Mouse (Mus musculus): Measurements from ENCODE around the gene B830017H08Rik. TPM values are rescaled to one million over a fixed set of nuclear protein-coding genes. Genes with fewer than 3 reads are reported as not detected.

Gene B830017H08Rik
- polyA plus RNA-seq, 1 experiment from 2014 or later = 0.36 TPM

- DNase-seq (ENCODE audit: low spot score) = no peak
- Histone ChIP-seq H3K9ac (ENCODE audit: low read length) (no peak overlapping the region), H3K27ac (ENCODE audit: low read depth, low read length) (no peak overlapping the region), H3K27me3 (ENCODE audit: control insufficient read depth, insufficient read depth, low read length) (no peaks in the 10 kb centered on the region), H3K4me2 (ENCODE audit: low read depth) (no peak overlapping the region), H3K36me3 (ENCODE audit: control insufficient read depth, insufficient read depth, low read length) (peaks cover 12% of the 10 kb centered on the region), H3K4me3 (ENCODE audit: low read depth, low read length) (no peak overlapping the region), H3K9me3 (ENCODE audit: control insufficient read depth, low read length) (no peaks in the 10 kb centered on the region), H3K4me1 (ENCODE audit: control insufficient read depth, insufficient read depth, low read length) (no peaks in the 10 kb centered on the region)
- 93% methylated on average over 5 of the region's 5 CpGs for WGBS
- no peak for ATAC-seq (ENCODE audit: insufficient read depth, low FRiP score, low TSS enrichment)
These were observed 18.4 kb downstream of the B830017H08Rik start for GRCm38 (mm10) chr16:17851331-17851730.

GRCm38 (mm10) chr16:17851860-17852259 is 18.9 kb downstream of the B830017H08Rik start:
- H3K4me1 ChIP-seq (ENCODE audit: control insufficient read depth, insufficient read depth, low read length) = no peaks in the 10 kb centered on the region
- DNase-seq (ENCODE audit: low spot score) (no peak), ATAC-seq (ENCODE audit: insufficient read depth, low FRiP score, low TSS enrichment) (no peak)
- no peak overlapping the region for H3K27ac ChIP-seq (ENCODE audit: low read depth, low read length)
- no peak overlapping the region for H3K4me3 ChIP-seq (ENCODE audit: low read depth, low read length)
- 93% methylated on average over 1 of the region's 1 CpGs for WGBS
- H3K4me2 ChIP-seq (ENCODE audit: low read depth) = no peak overlapping the region
- H3K27me3 ChIP-seq (ENCODE audit: control insufficient read depth, insufficient read depth, low read length) = no peaks in the 10 kb centered on the region
- H3K9me3 ChIP-seq (ENCODE audit: control insufficient read depth, low read length) = no peaks in the 10 kb centered on the region
- no peak overlapping the region for H3K9ac ChIP-seq (ENCODE audit: low read length)
- peaks cover 16% of the 10 kb centered on the region for H3K36me3 ChIP-seq (ENCODE audit: control insufficient read depth, insufficient read depth, low read length)

- Histone ChIP-seq H3K9ac (ENCODE audit: low read length) (no peak overlapping the region), H3K9me3 (ENCODE audit: control insufficient read depth, low read length) (no peaks in the 10 kb centered on the region), H3K27me3 (ENCODE audit: control insufficient read depth, insufficient read depth, low read length) (no peaks in the 10 kb centered on the region), H3K4me2 (ENCODE audit: low read depth) (no peak overlapping the region), H3K4me1 (ENCODE audit: control insufficient read depth, insufficient read depth, low read length) (no peaks in the 10 kb centered on the region), H3K4me3 (ENCODE audit: low read depth, low read length) (no peak overlapping the region), H3K36me3 (ENCODE audit: control insufficient read depth, insufficient read depth, low read length) (peaks cover 28% of the 10 kb centered on the region), H3K27ac (ENCODE audit: low read depth, low read length) (no peak overlapping the region)
- WGBS = 90% methylated on average over 2 of the region's 2 CpGs
- no peak for ATAC-seq (ENCODE audit: insufficient read depth, low FRiP score, low TSS enrichment)
- DNase-seq (ENCODE audit: low spot score) = no peak
These were observed 20.3 kb downstream of the B830017H08Rik start for GRCm38 (mm10) chr16:17853263-17853662.

- no peaks in the 10 kb centered on the region for H3K27me3 ChIP-seq (ENCODE audit: control insufficient read depth, insufficient read depth, low read length)
- no peaks in the 10 kb centered on the region for H3K4me1 ChIP-seq (ENCODE audit: control insufficient read depth, insufficient read depth, low read length)
- DNase-seq (ENCODE audit: low spot score) = no peak
- 93% methylated on average over 7 of the region's 7 CpGs for WGBS
- H3K9ac ChIP-seq (ENCODE audit: low read length) = no peak overlapping the region
- no peak overlapping the region for H3K4me3 ChIP-seq (ENCODE audit: low read depth, low read length)
- H3K9me3 ChIP-seq (ENCODE audit: control insufficient read depth, low read length) = no peaks in the 10 kb centered on the region
- H3K36me3 ChIP-seq (ENCODE audit: control insufficient read depth, insufficient read depth, low read length) = peaks cover 32% of the 10 kb centered on the region
- ATAC-seq (ENCODE audit: insufficient read depth, low FRiP score, low TSS enrichment) = no peak
- no peak overlapping the region for H3K27ac ChIP-seq (ENCODE audit: low read depth, low read length)
- no peak overlapping the region for H3K4me2 ChIP-seq (ENCODE audit: low read depth)
These were observed 24.2 kb downstream of the B830017H08Rik start for GRCm38 (mm10) chr16:17857157-17857556.

- DNase-seq (ENCODE audit: low spot score) (no peak), ATAC-seq (ENCODE audit: insufficient read depth, low FRiP score, low TSS enrichment) (no peak)
- Histone ChIP-seq H3K36me3 (ENCODE audit: control insufficient read depth, insufficient read depth, low read length) (peaks cover 32% of the 10 kb centered on the region), H3K4me3 (ENCODE audit: low read depth, low read length) (no peak overlapping the region), H3K27ac (ENCODE audit: low read depth, low read length) (no peak overlapping the region), H3K27me3 (ENCODE audit: control insufficient read depth, insufficient read depth, low read length) (no peaks in the 10 kb centered on the region), H3K9ac (ENCODE audit: low read length) (no peak overlapping the region), H3K4me1 (ENCODE audit: control insufficient read depth, insufficient read depth, low read length) (no peaks in the 10 kb centered on the region), H3K9me3 (ENCODE audit: control insufficient read depth, low read length) (no peaks in the 10 kb centered on the region), H3K4me2 (ENCODE audit: low read depth) (no peak overlapping the region)
These were observed 25.7 kb downstream of the B830017H08Rik start for GRCm38 (mm10) chr16:17858592-17858991.

GRCm38 (mm10) chr16:17865293-17865692 is 32.4 kb downstream of the B830017H08Rik start:
- H3K36me3 ChIP-seq (ENCODE audit: control insufficient read depth, insufficient read depth, low read length) = 0 out of 2 replicates have a peak, but pooled peaks cover 5% of the 10 kb centered on the region
- WGBS = 96% methylated on average over 2 of the region's 2 CpGs
- H3K9ac ChIP-seq (ENCODE audit: low read length) = no peak overlapping the region
- no peaks in the 10 kb centered on the region for H3K27me3 ChIP-seq (ENCODE audit: control insufficient read depth, insufficient read depth, low read length)
- no peak overlapping the region for H3K27ac ChIP-seq (ENCODE audit: low read depth, low read length)
- DNase-seq (ENCODE audit: low spot score) = no peak
- H3K4me2 ChIP-seq (ENCODE audit: low read depth) = no peak overlapping the region
- no peak overlapping the region for H3K4me3 ChIP-seq (ENCODE audit: low read depth, low read length)
- H3K4me1 ChIP-seq (ENCODE audit: control insufficient read depth, insufficient read depth, low read length) = no peaks in the 10 kb centered on the region
- H3K9me3 ChIP-seq (ENCODE audit: control insufficient read depth, low read length) = no peaks in the 10 kb centered on the region
- no peak for ATAC-seq (ENCODE audit: insufficient read depth, low FRiP score, low TSS enrichment)

- no peaks in the 10 kb centered on the region for H3K9me3 ChIP-seq (ENCODE audit: control insufficient read depth, low read length)
- ATAC-seq (ENCODE audit: insufficient read depth, low FRiP score, low TSS enrichment) = no peak
- no peaks in the 10 kb centered on the region for H3K4me1 ChIP-seq (ENCODE audit: control insufficient read depth, insufficient read depth, low read length)
- H3K27ac ChIP-seq (ENCODE audit: low read depth, low read length) = no peak overlapping the region
- DNase-seq (ENCODE audit: low spot score) = no peak
- no peak overlapping the region for H3K4me2 ChIP-seq (ENCODE audit: low read depth)
- 0 out of 2 replicates have a peak, but pooled peaks cover 5% of the 10 kb centered on the region for H3K36me3 ChIP-seq (ENCODE audit: control insufficient read depth, insufficient read depth, low read length)
- H3K9ac ChIP-seq (ENCODE audit: low read length) = no peak overlapping the region
- no peak overlapping the region for H3K4me3 ChIP-seq (ENCODE audit: low read depth, low read length)
- 77% methylated on average over 6 of the region's 6 CpGs for WGBS
- H3K27me3 ChIP-seq (ENCODE audit: control insufficient read depth, insufficient read depth, low read length) = no peaks in the 10 kb centered on the region
These were observed 32.8 kb downstream of the B830017H08Rik start for GRCm38 (mm10) chr16:17865770-17866169.

GRCm38 (mm10) chr16:17871248-17871647 is 38.3 kb downstream of the B830017H08Rik start:
- ATAC-seq (ENCODE audit: insufficient read depth, low FRiP score, low TSS enrichment) (no peak), DNase-seq (ENCODE audit: low spot score) (no peak)
- H3K4me3 ChIP-seq (ENCODE audit: low read depth, low read length) = no peak overlapping the region
- no peaks in the 10 kb centered on the region for H3K4me1 ChIP-seq (ENCODE audit: control insufficient read depth, insufficient read depth, low read length)
- 90% methylated on average over 5 of the region's 5 CpGs for WGBS
- H3K9me3 ChIP-seq (ENCODE audit: control insufficient read depth, low read length) = no peaks in the 10 kb centered on the region
- H3K27ac ChIP-seq (ENCODE audit: low read depth, low read length) = no peak overlapping the region
- H3K27me3 ChIP-seq (ENCODE audit: control insufficient read depth, insufficient read depth, low read length) = no peaks in the 10 kb centered on the region
- 0 out of 2 replicates have a peak, but pooled peaks cover 5% of the 10 kb centered on the region for H3K36me3 ChIP-seq (ENCODE audit: control insufficient read depth, insufficient read depth, low read length)
- H3K4me2 ChIP-seq (ENCODE audit: low read depth) = no peak overlapping the region
- H3K9ac ChIP-seq (ENCODE audit: low read length) = no peak overlapping the region

GRCm38 (mm10) chr16:17872995-17873394 is 40.1 kb downstream of the B830017H08Rik start:
- H3K36me3 ChIP-seq (ENCODE audit: control insufficient read depth, insufficient read depth, low read length) = peaks cover 7% of the 10 kb centered on the region
- H3K27ac ChIP-seq (ENCODE audit: low read depth, low read length) = no peak overlapping the region
- H3K4me3 ChIP-seq (ENCODE audit: low read depth, low read length) = no peak overlapping the region
- WGBS = 73% methylated on average over 4 of the region's 4 CpGs
- DNase-seq (ENCODE audit: low spot score) (no peak), ATAC-seq (ENCODE audit: insufficient read depth, low FRiP score, low TSS enrichment) (no peak)
- no peak overlapping the region for H3K9ac ChIP-seq (ENCODE audit: low read length)
- H3K4me1 ChIP-seq (ENCODE audit: control insufficient read depth, insufficient read depth, low read length) = no peaks in the 10 kb centered on the region
- H3K9me3 ChIP-seq (ENCODE audit: control insufficient read depth, low read length) = no peaks in the 10 kb centered on the region
- H3K27me3 ChIP-seq (ENCODE audit: control insufficient read depth, insufficient read depth, low read length) = no peaks in the 10 kb centered on the region
- H3K4me2 ChIP-seq (ENCODE audit: low read depth) = no peak overlapping the region

Data from neural tube, embryonic 11.5 days (tissue).